Mouse (Mus musculus): ENCODE results near the gene Klhl31.

Gene Klhl31

GRCm38 (mm10) chr9:77636450-77636951 lies at the start of gene Klhl31:
Gene Klhl31 (plus strand): TSS chr9:77636500.
- no peak for DNase-seq (ENCODE audit: low spot score in 2 of 2)

DNA sequence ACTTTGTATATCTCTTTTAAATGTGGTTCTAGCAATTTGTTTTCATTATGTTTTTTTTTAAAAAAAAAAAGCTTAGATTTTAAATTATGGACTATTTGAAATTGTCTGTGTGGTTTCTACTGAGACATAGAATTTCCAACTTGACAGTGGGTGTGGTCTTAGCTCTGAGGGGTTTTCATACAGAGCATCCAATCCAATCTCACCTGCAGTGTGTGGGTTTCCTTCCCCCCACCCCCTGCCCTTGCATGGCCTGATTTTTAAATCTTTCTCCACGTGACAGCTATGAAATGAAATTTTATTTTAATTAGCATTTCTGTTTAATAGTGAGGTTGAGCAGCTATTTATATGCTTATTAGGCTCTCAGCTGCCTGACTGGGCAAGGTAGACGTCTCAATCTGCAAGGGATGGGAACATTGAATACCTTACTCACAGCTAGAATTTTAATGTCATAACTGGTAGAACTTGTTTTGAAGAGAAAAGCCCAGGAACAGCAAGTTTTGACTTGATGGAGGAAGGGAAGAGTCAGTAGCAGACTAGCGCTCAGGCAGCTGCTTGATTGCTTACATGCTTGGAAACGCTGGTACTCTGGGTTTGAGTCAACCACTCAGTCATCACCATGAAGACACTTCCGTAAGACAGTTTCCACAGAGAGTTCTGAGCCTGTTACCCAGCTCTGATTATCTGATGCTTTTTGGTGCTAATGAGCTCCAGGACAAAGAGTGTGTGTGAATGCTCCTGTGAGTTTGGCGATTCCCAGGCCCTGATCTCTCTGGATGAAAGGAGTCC lies 49.3 kb upstream of the Klhl31 start:
- DNase-seq (ENCODE audit: low spot score in 2 of 2), result no peak

GRCm38 (mm10) chr9:77587616-77588015 lies 48.7 kb upstream of the Klhl31 start:
- no peak for DNase-seq (ENCODE audit: low spot score in 2 of 2)

- no peak for DNase-seq (ENCODE audit: low spot score in 2 of 2)
Observed at GRCm38 (mm10) chr9:77589496-77589895, 46.8 kb upstream of the Klhl31 start.

- no peak for DNase-seq (ENCODE audit: low spot score in 2 of 2)
Observed at GRCm38 (mm10) chr9:77592423-77592822, 43.9 kb upstream of the Klhl31 start.

DNA sequence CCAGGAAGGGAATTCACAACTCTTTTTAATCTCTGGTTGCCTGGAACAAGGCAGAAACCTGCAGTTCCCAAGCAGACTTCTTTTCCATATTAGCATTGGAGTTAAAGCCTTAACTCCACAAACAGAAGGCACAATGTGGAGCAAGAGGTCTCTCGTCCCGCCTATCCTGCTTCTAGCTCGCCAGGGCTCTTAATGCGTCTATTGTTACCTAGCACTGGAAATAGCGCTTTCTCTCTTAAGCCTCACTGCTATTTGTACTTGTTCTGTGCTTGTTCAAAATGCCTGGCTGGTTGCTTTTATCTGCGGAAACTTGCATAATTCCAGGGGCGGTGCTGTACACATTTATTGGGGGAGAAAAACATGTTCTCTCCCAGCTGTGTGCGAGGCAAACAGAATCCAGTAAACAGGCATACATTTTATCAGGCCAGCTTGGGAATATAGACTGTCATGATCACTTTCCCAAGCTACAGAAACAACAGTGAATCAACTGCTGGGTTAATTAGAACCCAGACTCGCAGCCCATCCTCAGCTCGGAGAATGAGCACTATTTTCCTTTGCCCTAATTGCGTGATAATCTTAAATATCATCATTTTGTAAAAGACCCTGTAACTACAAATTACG lies 41.2 kb upstream of the Klhl31 start:
- DNase-seq (ENCODE audit: low spot score in 2 of 2), result no peak

DNA sequence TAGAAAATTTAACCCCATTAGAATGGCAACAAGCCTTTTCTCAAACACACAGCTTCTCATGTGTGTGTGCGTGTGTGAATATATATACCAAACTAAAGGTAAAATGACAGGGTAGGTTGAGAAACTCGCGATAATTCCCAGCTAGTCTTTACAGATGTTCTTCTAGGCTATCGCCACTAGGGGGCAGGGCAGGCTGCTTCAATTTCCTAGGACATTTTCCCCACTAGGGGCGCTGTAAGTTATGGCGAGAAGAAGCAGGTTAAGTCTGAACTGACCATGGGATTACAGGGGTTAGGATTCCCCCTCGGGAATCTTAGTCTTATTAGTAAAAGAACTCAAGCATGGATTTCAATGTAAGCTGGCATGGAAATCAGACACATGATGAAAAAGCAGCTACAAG lies 39.9 kb upstream of the Klhl31 start:
- DNase-seq (ENCODE audit: low spot score in 2 of 2), result peak; percentile 35 to 66

DNA sequence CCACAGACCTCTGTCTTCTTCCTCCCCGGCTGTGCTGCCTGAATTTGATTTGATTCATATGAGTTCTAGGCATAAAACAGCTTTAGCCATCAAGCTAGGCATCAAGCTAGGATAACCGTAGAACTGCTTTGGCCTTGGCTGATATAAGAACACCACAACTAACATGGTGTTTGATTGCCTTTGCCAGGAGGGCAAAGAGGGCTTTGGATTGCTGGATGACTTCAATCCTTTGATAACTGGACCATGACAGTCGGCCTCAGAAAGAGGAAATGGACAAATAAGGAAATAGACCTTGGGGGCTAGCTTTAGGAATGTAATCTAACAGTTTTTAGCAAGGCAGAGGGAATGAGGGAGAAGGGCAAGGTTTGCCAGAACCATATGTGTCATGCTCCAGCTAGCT lies 37.7 kb upstream of the Klhl31 start:
- no peak for DNase-seq (ENCODE audit: low spot score in 2 of 2)

- DNase-seq (ENCODE audit: low spot score in 2 of 2), result no peak
Observed at GRCm38 (mm10) chr9:77602302-77603266, 33.7 kb upstream of the Klhl31 start.

DNA sequence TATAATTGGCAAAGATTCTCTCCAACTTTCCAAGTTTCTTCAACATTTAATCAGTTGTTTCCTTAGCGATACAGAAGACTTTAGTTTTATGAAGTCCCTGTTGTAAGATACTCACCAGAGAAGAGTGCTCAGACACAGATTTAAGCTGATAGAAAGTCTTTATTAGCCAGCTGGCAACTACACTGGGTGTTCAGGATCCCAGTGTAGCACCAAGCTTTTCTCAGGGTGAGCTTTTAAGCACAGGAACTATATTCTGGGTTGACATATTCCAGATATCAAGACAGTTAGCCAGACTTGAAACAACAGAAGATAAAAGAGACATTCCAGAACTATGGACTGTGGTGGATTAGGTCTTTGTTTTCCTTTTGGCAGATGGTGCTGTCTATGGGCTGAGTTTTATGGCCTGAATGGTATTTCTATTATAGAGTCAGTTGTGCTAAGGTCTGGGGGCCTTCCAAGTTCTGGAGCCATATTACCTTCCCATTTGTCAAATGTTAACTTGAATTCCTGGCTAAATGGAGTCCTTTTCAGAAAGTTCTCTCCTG lies 32.3 kb upstream of the Klhl31 start:
- DNase-seq (ENCODE audit: low spot score in 2 of 2), result no peak

DNA sequence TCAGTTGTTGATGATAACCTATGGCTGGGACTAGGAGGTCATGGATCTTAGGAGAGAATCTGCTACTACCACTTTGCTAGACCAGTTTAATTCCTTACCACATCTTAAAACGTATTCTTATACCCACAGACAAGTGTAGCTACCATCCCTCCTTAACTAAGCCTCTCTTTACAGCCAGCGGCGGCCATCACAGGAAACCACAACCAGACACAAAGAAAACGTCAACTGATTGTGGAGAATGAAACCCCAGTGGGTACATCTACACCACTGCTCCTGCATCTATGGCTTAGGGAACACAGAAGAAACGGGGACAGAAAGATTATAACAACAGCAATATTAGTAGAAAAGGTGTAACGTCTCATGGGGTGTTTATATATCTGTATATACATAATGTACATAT lies 29.0 kb upstream of the Klhl31 start:
- DNase-seq (ENCODE audit: low spot score in 2 of 2), result no peak

DNA sequence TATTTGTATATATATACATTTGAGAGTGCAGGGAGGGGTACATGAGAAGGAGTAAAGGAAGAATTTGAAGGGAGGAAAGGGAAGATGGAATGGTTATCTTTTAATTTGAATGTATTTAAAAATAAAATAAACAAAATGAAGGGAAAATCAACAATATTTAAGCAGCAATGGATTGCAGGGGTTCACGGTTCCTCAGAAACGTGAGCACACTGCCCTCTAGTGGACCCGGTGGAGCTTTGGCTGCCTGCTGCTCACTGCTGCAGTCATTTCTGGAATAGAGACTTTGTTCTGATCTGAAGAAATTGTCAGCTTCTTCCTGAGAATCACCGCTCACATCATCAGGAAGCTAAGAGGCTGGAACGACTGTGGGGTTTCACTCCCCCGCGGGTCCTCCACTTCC lies 28.5 kb upstream of the Klhl31 start:
- no peak for DNase-seq (ENCODE audit: low spot score in 2 of 2)

GRCm38 (mm10) chr9:77610811-77611210 lies 25.5 kb upstream of the Klhl31 start:
- DNase-seq (ENCODE audit: low spot score in 2 of 2), result no peak

DNA sequence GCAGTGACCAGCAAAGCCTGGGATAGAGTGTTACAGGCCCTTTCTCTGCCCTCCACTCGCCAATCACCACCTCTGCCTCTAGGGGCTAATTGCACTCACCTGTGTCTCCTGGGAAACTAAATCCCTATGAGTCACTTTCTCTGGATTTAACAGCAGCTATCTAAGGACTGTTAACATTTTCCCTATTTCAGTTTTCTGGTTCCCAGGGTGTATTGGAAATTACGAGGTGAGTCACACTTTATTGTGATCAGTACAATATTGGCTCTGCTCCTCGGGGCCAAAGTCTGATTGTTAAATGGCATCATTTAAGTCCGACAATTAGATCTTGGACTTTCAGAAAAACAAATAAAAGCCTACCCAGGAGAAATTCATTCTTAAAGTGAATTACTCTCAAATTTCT lies 24.0 kb upstream of the Klhl31 start:
- DNase-seq (ENCODE audit: low spot score in 2 of 2), result no peak

DNA sequence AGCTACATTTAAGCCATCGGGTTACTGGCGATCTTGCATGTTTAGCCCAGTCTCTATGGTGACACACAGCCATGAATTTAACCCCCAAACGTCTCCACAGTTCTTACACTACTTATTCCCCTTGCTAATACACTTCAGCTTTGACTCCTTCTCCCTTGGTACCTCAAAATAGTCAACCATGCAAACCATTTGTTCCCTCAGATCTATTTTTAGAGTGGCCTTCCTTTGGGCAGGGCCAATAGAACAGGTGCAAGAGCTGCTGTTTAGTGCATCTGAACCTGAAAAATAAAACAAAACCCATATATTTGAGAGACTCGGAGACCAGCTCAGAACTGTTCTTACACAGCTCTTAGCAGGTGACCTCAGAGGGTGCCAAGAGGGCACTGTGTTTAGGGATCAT lies 20.4 kb upstream of the Klhl31 start:
- DNase-seq (ENCODE audit: low spot score in 2 of 2), result no peak

DNA sequence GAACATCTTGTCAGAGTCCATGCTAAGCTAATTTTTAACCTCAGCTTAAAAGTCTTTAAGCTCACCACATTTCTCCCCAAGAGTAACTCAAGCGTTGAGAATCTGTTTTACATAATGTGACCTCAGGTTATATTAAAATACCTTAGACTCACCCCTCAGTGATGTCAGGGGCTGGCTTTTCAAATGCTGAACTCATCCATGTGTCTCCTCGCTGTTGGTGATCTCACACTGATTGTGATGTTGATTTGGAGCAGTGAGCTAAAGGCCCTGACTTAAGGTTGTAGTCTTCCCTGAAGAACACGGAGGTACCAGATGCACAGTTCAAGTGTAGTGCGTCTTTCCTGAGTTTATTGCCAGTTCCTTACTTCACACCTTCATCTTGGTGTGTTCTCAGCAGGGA lies 19.5 kb upstream of the Klhl31 start:
- DNase-seq (ENCODE audit: low spot score in 2 of 2), result no peak

DNA sequence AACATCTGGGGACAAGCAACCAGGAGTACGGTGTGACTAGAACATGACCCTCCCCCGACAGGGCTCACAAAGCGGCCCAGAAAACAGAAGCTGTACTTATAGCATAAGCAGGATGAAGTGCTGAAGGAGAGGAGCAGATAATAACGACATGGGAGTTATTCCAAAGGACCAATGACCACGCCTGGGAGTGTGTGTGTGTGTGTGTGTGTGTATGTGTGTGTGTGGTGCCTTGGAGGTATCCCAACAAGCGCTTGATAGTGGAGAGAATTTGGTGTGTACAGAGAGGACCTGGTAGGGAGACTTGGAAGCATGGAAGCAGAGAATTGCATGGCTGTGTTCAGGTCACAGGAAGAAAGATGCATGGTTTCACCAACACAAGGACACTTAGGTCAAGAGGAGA lies 18.5 kb upstream of the Klhl31 start:
- DNase-seq (ENCODE audit: low spot score in 2 of 2), result no peak

- no peak for DNase-seq (ENCODE audit: low spot score in 2 of 2)
Observed at GRCm38 (mm10) chr9:77618392-77618791, 17.9 kb upstream of the Klhl31 start.

DNA sequence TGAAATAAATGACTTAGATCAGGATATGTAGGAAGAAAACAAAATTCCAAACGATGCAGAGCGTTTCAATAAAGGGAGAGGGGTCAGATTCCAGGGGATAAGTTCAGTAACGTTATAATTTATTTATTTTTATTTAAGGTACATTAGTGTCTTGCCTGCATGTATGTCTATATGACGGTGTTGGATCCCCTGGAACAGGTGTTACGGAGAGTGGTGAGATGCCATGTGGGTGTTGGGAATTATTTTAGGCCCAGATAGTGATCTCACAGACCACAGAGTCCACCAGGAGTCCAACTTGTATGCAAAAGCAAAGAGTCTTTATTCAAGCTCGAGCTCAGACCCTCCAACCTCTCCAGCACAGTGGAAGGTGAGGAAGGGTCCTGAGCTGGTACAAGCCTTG lies 16.2 kb upstream of the Klhl31 start:
- no peak for DNase-seq (ENCODE audit: low spot score in 2 of 2)

DNA sequence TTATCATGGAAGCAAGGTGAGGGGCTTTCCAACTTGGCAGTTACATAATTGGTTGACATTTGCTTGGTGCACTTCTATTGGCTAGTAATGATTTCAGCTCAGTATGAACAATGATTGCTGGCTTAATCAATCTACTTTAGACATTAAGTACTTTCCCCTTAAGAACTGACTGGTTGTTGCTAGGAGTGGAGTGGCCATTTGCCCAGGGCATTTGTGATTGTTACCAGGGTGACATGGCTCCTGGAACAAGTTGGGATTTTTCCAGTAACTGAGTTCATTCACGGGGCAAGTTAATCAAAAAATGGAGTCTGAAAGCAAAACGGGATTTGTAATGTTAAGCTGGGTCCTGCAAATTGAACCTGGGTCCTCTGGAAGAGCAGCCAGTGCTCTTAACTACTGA lies 15.8 kb upstream of the Klhl31 start:
- no peak for DNase-seq (ENCODE audit: low spot score in 2 of 2)

DNA sequence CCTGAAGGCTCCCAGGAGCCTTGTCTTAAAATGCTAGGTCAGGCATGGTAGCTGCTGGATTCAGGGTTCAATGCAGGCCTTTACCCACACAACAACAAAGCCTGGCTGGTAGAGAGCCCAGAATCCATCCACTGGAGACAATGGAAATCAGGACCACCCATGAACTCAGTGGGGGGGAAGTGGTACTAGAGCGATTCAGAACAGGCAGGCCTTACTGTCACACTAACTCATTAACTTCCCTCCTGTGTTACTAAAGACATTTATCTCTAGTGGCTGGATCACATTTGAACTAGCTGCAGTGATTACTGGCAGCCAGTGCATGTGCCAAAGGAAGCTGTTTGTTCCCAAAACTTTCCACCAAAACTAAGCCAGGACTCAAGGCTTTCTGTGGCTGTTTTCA lies 13.4 kb upstream of the Klhl31 start:
- DNase-seq (ENCODE audit: low spot score in 2 of 2), result no peak
